Mouse (Mus musculus): ENCODE data around the gene Gm9195.

The Gm9195 gene

GRCm38 (mm10) chr14:72440929-72441328, 50.7 kb downstream of the Gm9195 start:
- no peak for DNase-seq

- DNase-seq, result no peak
These were observed 51.2 kb downstream of the Gm9195 start for GRCm38 (mm10) chr14:72440436-72440835.

DNA sequence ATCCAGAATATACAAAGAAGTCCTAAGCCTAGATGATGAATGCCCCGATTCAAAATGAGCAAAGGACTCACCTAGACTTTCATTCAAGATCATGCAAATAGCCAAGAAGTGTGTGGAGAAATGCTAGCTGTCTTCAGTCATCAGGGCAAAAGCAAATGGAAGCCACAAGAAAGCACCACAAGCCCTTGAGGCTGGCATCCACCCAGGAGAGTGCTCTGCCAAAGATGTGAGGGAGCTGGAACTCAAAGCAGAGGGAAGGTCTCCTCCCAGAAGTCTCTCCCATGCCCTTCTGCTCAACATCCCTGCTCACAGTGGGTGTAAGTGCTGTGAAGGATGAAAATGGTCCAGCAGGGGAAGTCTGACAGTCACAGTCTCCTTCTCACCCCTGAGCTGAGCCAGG, 52.7 kb downstream of the Gm9195 start:
- DNase-seq, result no peak

GRCm38 (mm10) chr14:72389696-72390095, 101.9 kb downstream of the Gm9195 start:
- DNase-seq, result peak; percentile 29 to 32

DNA sequence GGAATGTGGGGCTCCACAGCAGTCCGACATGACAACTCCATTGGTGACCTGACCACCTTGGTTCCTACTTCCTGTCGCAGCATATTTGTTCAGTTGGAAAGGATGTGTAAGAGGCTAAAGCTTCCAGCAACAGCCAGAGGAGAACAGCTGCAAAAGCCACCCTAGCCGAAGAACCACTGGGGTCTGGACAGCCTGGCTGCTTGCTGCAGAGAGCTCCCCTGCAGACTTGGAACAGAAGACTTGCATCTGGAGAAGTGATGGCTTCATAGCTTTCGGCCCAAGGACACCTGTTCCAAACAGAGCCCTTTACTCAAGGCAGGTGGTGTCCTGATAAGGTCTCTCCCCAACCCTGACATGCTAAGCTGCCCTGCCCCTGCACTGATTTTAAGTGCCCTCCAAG, 102.3 kb downstream of the Gm9195 start:
- DNase-seq, result no peak

DNA sequence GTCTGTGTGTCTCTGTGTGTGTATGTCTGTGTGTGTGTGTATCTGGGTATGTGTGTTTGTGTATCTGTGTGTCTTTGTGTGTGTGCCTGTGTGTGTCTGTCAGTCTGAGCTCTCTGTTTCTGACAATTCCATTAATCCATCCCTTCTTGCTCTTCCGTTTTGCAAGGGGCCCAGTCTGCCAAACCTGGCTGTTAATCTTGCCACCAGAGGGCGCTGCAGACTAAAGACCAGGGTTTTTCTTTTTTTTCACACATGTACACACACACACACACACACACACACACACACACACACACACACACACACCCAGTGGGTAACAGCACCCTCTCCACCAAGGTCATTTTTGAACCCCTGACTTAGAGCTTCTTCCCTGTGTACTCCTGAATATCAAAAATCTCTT, 114.4 kb downstream of the Gm9195 start:
- peak in 1 of 2 experiments; percentile 30 for DNase-seq
